24 mouse cellular contexts compared by ENCODE assay signal in the genomic region with DNA sequence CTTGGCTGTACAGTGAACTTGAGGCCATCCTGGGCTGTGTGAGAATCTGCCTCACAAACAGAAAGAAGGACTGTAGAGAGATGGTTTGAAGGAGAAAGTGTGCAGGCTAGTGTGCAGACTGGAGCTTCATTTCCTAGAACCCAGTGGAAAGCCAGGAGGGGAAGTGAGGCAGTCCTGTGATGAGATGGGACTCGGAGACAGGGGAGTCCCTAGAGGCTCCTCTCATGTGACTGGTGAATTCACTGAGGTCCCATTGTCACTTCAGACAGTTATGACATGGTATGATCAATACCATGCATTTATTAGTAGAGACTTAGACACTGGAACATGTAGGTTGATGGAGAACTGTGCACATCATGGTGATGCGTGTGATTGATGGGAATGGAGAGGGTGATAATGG.
"Had no signal": no experiment of that assay in that cellular context is flagged by ENCODE, and none has a peak within 500 bp of the region (broad histone marks: within the 10 kb centered on the region; RNA-seq: fewer than 3 reads in every experiment).

No protein-coding gene starts in this region.

- H3K9me3 ChIP-seq: heart, embryonic 10.5 days; hindbrain, embryonic 10.5 days; hindbrain, embryonic 12.5 days; kidney, embryonic 15.5 days; limb, embryonic 13.5 days; limb, embryonic 15.5 days; liver, embryonic 12.5 days had no signal

- H3K4me2 ChIP-seq: heart, embryonic 12.5 days; hindbrain, embryonic 12.5 days; hindbrain, embryonic 14.5 days; kidney, embryonic 15.5 days; limb, embryonic 13.5 days; limb, embryonic 15.5 days; liver, embryonic 12.5 days had no signal

- H3K36me3 ChIP-seq: heart, embryonic 10.5 days; heart, embryonic 12.5 days; hindbrain, embryonic 10.5 days; hindbrain, embryonic 12.5 days; kidney, embryonic 15.5 days; limb, embryonic 13.5 days; limb, embryonic 15.5 days had no signal

- DNase-seq: gastrocnemius, postnatal 25 days; heart, adult 18-20 months; heart, postnatal 10 days; heart, postnatal 4 days; kidney, adult 11 months; kidney, adult 2 months; kidney, adult 9 months; kidney, postnatal 14 days; kidney, postnatal 36 days; layer of hippocampus, postnatal 36 days; left cerebral cortex, postnatal 4 days had no signal

- H3K4me1 ChIP-seq: heart, embryonic 12.5 days; hindbrain, embryonic 10.5 days; hindbrain, embryonic 12.5 days; kidney, embryonic 15.5 days; limb, embryonic 13.5 days; limb, embryonic 15.5 days had no signal

- ATAC-seq: hindbrain, postnatal 0 days; intestine, embryonic 16.5 days; liver, embryonic 12.5 days had no signal

- H3K27ac ChIP-seq: heart, embryonic 10.5 days; hindbrain, embryonic 10.5 days; hindbrain, embryonic 12.5 days; hindbrain, embryonic 14.5 days; hindbrain, postnatal 0 days; kidney, embryonic 15.5 days; kidney, postnatal 0 days; layer of hippocampus, adult 2 months; limb, embryonic 13.5 days; limb, embryonic 15.5 days; liver, embryonic 12.5 days had no signal

- H3K27me3 ChIP-seq: heart, embryonic 12.5 days; hindbrain, embryonic 12.5 days; kidney, embryonic 15.5 days; limb, embryonic 13.5 days; limb, embryonic 15.5 days; liver, embryonic 12.5 days had no signal

- H3K9ac ChIP-seq: heart, embryonic 12.5 days; hindbrain, embryonic 12.5 days; hindbrain, embryonic 14.5 days; kidney, embryonic 15.5 days; limb, embryonic 13.5 days; limb, embryonic 15.5 days; liver, embryonic 12.5 days had no signal

- H3K4me3 ChIP-seq: heart, embryonic 10.5 days; heart, embryonic 12.5 days; hindbrain, embryonic 10.5 days; hindbrain, embryonic 12.5 days; kidney, embryonic 15.5 days; layer of hippocampus, adult 2 months; limb, embryonic 13.5 days; limb, embryonic 15.5 days; liver, embryonic 12.5 days had no signal
